Mouse (Mus musculus) ovary, postnatal 10 days (tissue): ENCODE results near the gene Hsd17b7.
A peak's percentile ranks its signal among the peaks of the same experiment; 100 is the strongest.
"Not testable (repeated sequence)": the region's sequence is repeated elsewhere in the genome, so short reads cannot be mapped to it uniquely, and the experiment has no call there.

Source experiments
- DNase-seq: peaks from one replicate; pipeline ENCODE4 v3.0.0; 2022; ENCODE audit warnings: low spot score

The Hsd17b7 gene

GRCm38 (mm10) chr1:169968792-169969515 is at the start of gene Hsd17b7:
Gene Hsd17b7 (minus strand): TSS chr1:169969241.
- peak; percentile 93 for DNase-seq

DNA sequence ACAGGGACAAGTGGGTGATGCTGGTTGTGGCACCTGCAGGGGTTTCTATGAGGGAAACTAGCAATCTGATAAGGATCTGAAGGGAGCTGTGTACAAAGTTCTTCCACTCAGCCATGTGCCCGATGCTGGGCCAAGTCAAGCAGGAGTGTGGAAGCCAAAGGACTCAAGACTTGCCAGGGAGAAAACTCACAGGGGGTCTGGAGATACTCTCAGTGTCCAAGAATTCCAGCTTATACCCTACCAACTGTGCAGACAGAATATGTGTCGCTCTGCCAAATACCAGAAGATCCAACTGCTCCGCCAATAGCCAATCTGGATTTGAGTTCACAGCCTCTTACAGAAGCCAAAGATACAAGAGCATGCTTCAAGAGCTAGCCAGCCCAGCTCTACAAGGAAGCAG is 45.7 kb upstream of the Hsd17b7 start:
- no peak for DNase-seq

- DNase-seq, result no peak
These were observed 41.9 kb upstream of the Hsd17b7 start for GRCm38 (mm10) chr1:170010716-170011505.

DNA sequence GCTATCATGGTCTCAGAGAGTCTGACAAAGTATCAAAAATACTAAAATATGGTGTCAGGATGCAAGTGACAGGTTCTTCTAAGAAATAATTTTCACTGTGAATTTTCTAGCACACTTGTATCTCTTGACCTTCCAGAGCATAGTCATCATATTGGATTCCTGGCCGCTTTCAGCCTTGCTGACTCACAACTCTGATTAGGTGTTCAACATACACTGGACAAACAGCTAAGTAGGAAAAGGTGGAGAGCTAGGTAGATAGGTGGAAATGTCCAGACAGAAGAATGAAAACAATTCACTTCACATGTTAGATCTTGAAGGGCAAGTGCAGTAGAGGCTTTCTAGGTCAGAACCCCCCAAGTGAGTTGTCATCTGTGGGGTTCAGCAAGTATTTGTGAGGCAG is 40.3 kb upstream of the Hsd17b7 start:
- no peak for DNase-seq

- no peak for DNase-seq
These were observed 39.6 kb upstream of the Hsd17b7 start for GRCm38 (mm10) chr1:170008432-170009220.

DNA sequence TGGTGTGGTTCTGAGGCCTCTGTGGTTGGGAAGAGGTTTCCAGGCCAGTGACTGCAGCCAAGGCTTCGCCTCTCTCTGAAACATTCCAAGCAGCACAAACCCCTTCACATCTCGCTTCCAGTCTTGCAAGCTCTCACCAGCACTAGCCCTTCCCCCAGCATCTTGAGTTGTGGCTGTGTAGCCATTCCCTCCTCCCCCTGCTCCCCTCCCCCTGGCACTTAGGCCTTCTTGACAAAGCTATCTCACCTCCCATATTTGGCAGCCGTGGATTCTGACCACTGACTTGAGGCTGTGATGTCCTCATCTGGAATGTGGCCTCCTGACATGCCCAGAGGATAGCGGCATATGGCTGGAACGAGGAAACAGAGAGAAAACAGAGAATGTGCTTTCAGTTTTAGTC is 37.5 kb upstream of the Hsd17b7 start:
- no peak for DNase-seq

GRCm38 (mm10) chr1:170005297-170005696 is 36.3 kb upstream of the Hsd17b7 start:
- no peak for DNase-seq

GRCm38 (mm10) chr1:169993901-169994300 is 24.9 kb upstream of the Hsd17b7 start:
- DNase-seq, result not testable (repeated sequence)

- no peak for DNase-seq
These were observed 17.1 kb upstream of the Hsd17b7 start for GRCm38 (mm10) chr1:169986166-169986565.

DNA sequence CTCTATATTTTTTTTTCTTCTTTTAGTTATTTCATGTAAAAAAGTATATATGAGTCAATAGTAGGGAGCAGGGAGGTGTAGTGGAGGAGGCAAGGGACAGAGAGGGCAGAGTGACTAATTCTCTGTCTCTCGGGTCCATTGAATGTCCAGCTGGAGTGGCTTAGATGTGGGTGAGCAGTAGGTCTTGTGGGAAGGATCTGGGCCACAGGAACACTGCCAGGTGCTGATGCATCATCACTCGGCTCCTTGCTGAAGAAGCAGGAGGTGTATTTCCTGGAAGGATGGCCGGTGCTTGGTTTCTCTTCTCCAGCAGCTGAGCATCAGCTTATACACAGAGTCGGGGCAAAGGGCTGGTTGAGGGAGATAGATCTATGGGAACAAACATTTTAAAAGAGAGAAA is 8.6 kb upstream of the Hsd17b7 start:
- DNase-seq, result no peak

GRCm38 (mm10) chr1:169971998-169972397 is 3.0 kb upstream of the Hsd17b7 start:
- DNase-seq, result no peak

- no peak for DNase-seq
These were observed 1.9 kb upstream of the Hsd17b7 start for GRCm38 (mm10) chr1:169970936-169971335.

DNA sequence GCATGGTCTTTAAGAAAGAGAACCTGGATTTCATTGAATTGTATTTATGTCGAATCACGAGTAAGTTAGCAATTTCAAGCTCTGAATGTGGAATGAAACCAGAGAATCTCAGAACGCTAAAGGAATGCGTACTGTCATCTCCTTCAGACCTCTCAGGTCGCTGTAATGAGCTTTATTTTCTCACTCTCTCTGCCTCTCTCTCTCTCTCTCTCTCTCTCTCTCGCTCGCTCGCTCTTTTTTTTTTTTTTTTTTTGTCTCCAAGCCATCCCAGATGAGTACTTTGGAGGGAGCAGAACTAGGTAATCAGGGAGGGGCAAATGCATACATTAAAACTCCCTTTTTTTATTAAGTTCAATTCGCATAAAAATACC is 460 bp upstream of the Hsd17b7 start:
- DNase-seq, result no peak

DNA sequence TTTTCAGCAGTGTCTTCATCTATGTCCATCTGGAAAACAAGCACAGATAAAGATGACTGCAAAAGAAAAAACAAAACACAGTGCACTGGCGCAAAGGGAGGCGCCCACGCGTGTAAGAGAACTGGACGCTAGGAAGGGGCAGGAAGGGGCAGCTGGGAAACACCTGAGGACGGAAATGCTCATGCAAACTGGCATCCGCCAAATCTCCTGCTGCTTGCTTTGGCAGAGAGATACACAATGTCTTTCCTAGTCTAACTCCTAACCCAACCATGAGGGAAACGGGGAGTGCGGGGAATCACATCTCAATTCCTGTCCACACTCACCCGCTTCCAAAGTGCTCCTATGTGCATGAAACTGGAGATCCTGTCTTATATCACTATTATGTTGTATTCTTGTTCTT is 15.9 kb downstream of the Hsd17b7 start:
- no peak for DNase-seq

DNA sequence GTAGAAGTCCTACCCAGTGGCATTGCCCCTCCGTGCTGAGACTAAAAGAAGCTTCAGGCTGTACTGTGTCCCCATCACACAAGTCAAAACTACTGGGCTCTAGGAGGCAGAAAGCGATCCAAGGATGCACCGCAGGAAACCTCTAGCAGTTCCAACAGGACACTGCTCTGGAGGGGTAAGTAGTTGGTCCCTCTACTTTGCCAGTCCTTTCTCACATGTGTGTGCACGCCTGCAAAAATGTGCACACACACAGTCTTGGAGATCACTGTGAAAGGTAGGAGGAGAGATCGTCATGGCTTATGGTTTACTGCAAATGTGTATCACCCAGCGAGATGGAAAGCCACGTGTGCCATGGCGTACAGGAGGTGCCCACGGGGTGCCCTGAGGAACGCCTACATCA is 16.4 kb downstream of the Hsd17b7 start:
- no peak for DNase-seq

GRCm38 (mm10) chr1:169951561-169951960 is 17.5 kb downstream of the Hsd17b7 start:
- no peak for DNase-seq

GRCm38 (mm10) chr1:169950651-169951050 is 18.4 kb downstream of the Hsd17b7 start:
- DNase-seq, result no peak

- no peak for DNase-seq
These were observed 19.1 kb downstream of the Hsd17b7 start for GRCm38 (mm10) chr1:169949981-169950380.

GRCm38 (mm10) chr1:169948866-169949265 is 20.2 kb downstream of the Hsd17b7 start:
- no peak for DNase-seq

- no peak for DNase-seq
These were observed 20.8 kb downstream of the Hsd17b7 start for GRCm38 (mm10) chr1:169948280-169948679.

GRCm38 (mm10) chr1:169947654-169948053 is 21.4 kb downstream of the Hsd17b7 start:
- DNase-seq, result no peak

- no peak for DNase-seq
These were observed 23.0 kb downstream of the Hsd17b7 start for GRCm38 (mm10) chr1:169946004-169946403.

GRCm38 (mm10) chr1:169939345-169939744 is 29.7 kb downstream of the Hsd17b7 start:
- DNase-seq, result no peak
